In the genomic region with DNA sequence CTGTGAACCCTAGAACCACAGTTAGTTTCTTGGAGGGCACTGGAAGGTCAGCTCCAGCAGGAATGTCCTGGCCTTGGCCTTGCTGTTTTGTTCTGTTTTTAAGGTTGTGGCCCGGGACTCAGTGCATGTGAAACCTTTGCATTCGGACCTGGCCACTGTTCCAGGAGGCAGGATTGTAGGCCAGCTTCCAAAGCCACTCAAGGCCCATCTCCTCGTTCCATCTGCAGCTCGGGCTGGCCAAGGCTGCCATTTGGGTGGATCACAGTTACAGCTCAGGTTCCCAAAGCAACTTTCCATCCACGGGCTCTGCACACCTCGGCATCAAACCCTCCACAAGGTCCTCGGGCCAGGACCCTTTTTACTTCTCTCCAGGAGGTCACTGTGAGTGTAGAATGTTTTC, we compare ENCODE assay signal across 23 mouse cellular contexts. TPM values are rescaled to one million over a fixed set of nuclear protein-coding genes. Genes with fewer than 3 reads are reported as not detected.
DNase-seq lines count a peak whose midpoint lies in the region; ATAC-seq lines count a peak whose summit lies in the region.
"Had no signal": no experiment of that assay in that cellular context is flagged by ENCODE, and none has a peak within 500 bp of the region (broad histone marks: within the 10 kb centered on the region; RNA-seq: fewer than 3 reads in every experiment).

No protein-coding gene starts in this region.

- no peak for DNase-seq in limb, embryonic 10.5 days (ENCODE audit: low spot score)
- DNase-seq in cerebellum, adult 8-10 months = peak; percentile 67
- DNase-seq in cerebellum, postnatal 36 days = peak; percentile 70 to 73
- peak; percentile 62 for DNase-seq in skeletal muscle tissue, adult 2 months (ENCODE audit: low read depth, low spot score)
- no peak for DNase-seq in frontal cortex, adult 2 months (ENCODE audit: extremely low spot score in 1 of 2, low spot score in 1 of 2)
- DNase-seq in left cerebral cortex, postnatal 36 days (ENCODE audit: low spot score in 2 of 2) = no peak
- no peak for DNase-seq in T-cell, adult 2 months (ENCODE audit: low spot score)
- DNase-seq: adrenal gland, postnatal 10 days; heart, adult 2 months; heart, postnatal 36 days; kidney, adult 2 months; kidney, postnatal 10 days; lung, adult 18-20 months; lung, postnatal 36 days; midbrain, embryonic 14.5 days had no signal

- no peaks in the 10 kb centered on the region for H3K27me3 ChIP-seq in limb, embryonic 12.5 days
- no peaks in the 10 kb centered on the region for H3K27me3 ChIP-seq in limb, embryonic 10.5 days (ENCODE audit: low read depth, poor library complexity, severe bottlenecking)
- H3K27me3 ChIP-seq: hindbrain, embryonic 15.5 days; liver, embryonic 12.5 days had no signal

- H3K4me2 ChIP-seq in limb, embryonic 12.5 days = no peak overlapping the region
- H3K4me2 ChIP-seq: hindbrain, embryonic 15.5 days; liver, embryonic 12.5 days had no signal

- H3K36me3 ChIP-seq in limb, embryonic 12.5 days = peaks cover 34% of the 10 kb centered on the region
- peaks cover 61% of the 10 kb centered on the region for H3K36me3 ChIP-seq in limb, embryonic 10.5 days

- no peak overlapping the region for H3K4me3 ChIP-seq in limb, embryonic 12.5 days (replicated peaks)
- H3K4me3 ChIP-seq in limb, embryonic 10.5 days = no peak overlapping the region
- H3K4me3 ChIP-seq: forebrain, embryonic 10.5 days; heart, adult 2 months; hindbrain, embryonic 15.5 days; left cerebral cortex, adult 2 months; liver, embryonic 12.5 days had no signal

- whole genome bisulfite sequencing in limb, embryonic 12.5 days = 87% methylated on average over 7 of the region's 7 CpGs
- 94% methylated on average over 7 of the region's 7 CpGs for WGBS in limb, embryonic 10.5 days

- H3K4me1 ChIP-seq in limb, embryonic 12.5 days (replicated peaks) = peaks cover 65% of the 10 kb centered on the region
- H3K4me1 ChIP-seq in limb, embryonic 10.5 days = peaks cover 49% of the 10 kb centered on the region
- H3K4me1 ChIP-seq: forebrain, embryonic 10.5 days; hindbrain, embryonic 15.5 days; liver, embryonic 12.5 days had no signal

- no peak for ATAC-seq in limb, embryonic 12.5 days (ENCODE audit: insufficient number of reproducible peaks, insufficient read depth, low FRiP score, low TSS enrichment, low read depth)
- ATAC-seq: activated CD4-positive, CD25-positive, alpha-beta regulatory T cell, adult 4 months; forebrain, embryonic 16.5 days; liver, embryonic 12.5 days had no signal

- peak overlapping the region; percentile 82; the same call in 1 of the 2 replicates for H3K27ac ChIP-seq in limb, embryonic 12.5 days
- no peak overlapping the region; the same call in 1 of the 2 replicates for H3K27ac ChIP-seq in limb, embryonic 10.5 days
- H3K27ac ChIP-seq: forebrain, embryonic 10.5 days; heart, adult 2 months; hindbrain, embryonic 15.5 days; left cerebral cortex, adult 2 months; liver, embryonic 12.5 days; stomach, postnatal 0 days had no signal

- intact Hi-C loops in left cerebral cortex, postnatal 36 days (cut with DNase I) = no loop called here

- H3K9ac ChIP-seq in limb, embryonic 12.5 days (replicated peaks) = no peak overlapping the region
- H3K9ac ChIP-seq: hindbrain, embryonic 15.5 days; liver, embryonic 12.5 days had no signal

- H3K9me3 ChIP-seq in limb, embryonic 12.5 days = no peaks in the 10 kb centered on the region
- no peaks in the 10 kb centered on the region for H3K9me3 ChIP-seq in limb, embryonic 10.5 days (replicated peaks)
- H3K9me3 ChIP-seq: forebrain, embryonic 10.5 days; hindbrain, embryonic 15.5 days; liver, embryonic 12.5 days had no signal

RNA-seq across cellular contexts. Expression of a gene that starts 35.9 kb away (rescaled TPM):
- 15.3 and 16.1 TPM in 2 replicates for polyA plus RNA-seq in limb, embryonic 12.5 days (2016; fragmentation: Nextera tagmentation; extraction: Ambion mirVana)
- polyA plus RNA-seq in limb, embryonic 10.5 days (2016; fragmentation: Nextera tagmentation; extraction: Ambion mirVana) = 14.6 and 19.7 TPM in 2 replicates
- 19.6 and 19.7 TPM in 2 replicates for polyA plus RNA-seq in frontal cortex, adult 2 months (2012; rRNA removed)
- total RNA-seq in left cerebral cortex, postnatal 36 days (2021) = 10 to 100 TPM; 11.1 to 13.4 TPM

RNA-seq across cellular contexts. Expression of a gene that starts 36.0 kb away (rescaled TPM):
- polyA plus RNA-seq in limb, embryonic 12.5 days (2016; fragmentation: Nextera tagmentation; extraction: Ambion mirVana) = 146 and 150 TPM in 2 replicates
- 115 and 133 TPM in 2 replicates for polyA plus RNA-seq in limb, embryonic 10.5 days (2016; fragmentation: Nextera tagmentation; extraction: Ambion mirVana)
- 17.7 and 17.8 TPM in 2 replicates for polyA plus RNA-seq in frontal cortex, adult 2 months (2012; rRNA removed)
- 10 to 100 TPM; 24.9 to 32.3 TPM for total RNA-seq in left cerebral cortex, postnatal 36 days (2021)

Comparison
In these comparisons a context has a peak if more than half of its experiments do, and no peak if none do; other contexts are left out.
1. DNase-seq: peak in cerebellum, adult 8-10 months (single experiment), cerebellum, postnatal 36 days (2 of 2) and skeletal muscle tissue, adult 2 months (single experiment); none in limb, embryonic 10.5 days (single experiment), frontal cortex, adult 2 months (0 of 2), left cerebral cortex, postnatal 36 days (0 of 2) and T-cell, adult 2 months (single experiment).